Mouse (Mus musculus): ENCODE measurements around the gene Kcnip1. TPM values are rescaled to one million over a fixed set of nuclear protein-coding genes. Genes with fewer than 3 reads are reported as not detected.

The Kcnip1 gene
- polyA plus RNA-seq, 1 experiment from 2014 or later: 3.9 TPM

DNA sequence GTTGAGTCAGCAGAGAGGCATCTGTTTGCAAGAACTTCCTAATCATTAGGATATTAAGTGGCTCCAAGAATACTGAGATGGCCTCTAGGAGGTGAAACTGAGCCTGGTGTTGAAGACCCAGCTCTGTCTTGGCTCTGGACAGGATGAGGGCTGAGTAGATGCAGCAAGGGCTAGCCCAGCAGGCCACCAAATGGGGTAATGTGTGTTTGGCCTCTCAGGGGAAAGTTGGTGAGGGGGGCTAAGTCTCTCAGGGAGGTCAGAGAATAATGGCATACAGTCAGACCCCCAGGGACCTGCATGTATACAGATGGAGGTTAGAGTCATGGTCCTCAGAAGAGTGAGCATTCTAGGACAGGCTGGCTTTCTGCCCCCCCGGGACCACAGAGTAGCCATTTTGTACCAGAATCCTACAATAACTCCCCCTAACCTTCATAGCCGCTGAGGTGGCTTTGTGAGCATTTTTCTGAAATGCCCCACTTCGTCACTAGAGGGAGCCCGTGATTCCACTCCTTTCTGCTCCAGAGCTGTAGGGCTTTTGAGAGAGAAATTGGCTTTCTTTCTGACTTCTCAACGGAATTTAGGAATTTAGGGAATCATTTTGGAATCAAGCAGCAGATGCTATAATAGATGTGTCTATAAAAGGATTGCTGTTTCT is 9.1 kb upstream of the Kcnip1 start:
- H3K36me3 ChIP-seq (ENCODE audit: control insufficient read depth, insufficient read depth, low read length): no peaks in the 10 kb centered on the region
- H3K27me3 ChIP-seq (ENCODE audit: control insufficient read depth, insufficient read depth, low read length): no peaks in the 10 kb centered on the region
- no peak for TF ChIP-seq EP300 (optimal IDR thresholded peaks at IDR 0.05)
- TF ChIP-seq CTCF (IDR thresholded peaks at IDR 0.05; ENCODE audit: low read depth): peak; percentile 81
- no peaks in the 10 kb centered on the region for H3K4me1 ChIP-seq (replicated peaks; ENCODE audit: control insufficient read depth, insufficient read depth)
- H3K9me3 ChIP-seq (ENCODE audit: control insufficient read depth, low read length): no peaks in the 10 kb centered on the region
- ATAC-seq (ENCODE audit: low FRiP score, low TSS enrichment): no peak
- H3K27ac ChIP-seq (replicated peaks): no peak overlapping the region
- WGBS: 8% methylated on average over 5 of the region's 5 CpGs
- no peak overlapping the region for H3K4me3 ChIP-seq (ENCODE audit: low read depth, low read length)
- no peak overlapping the region for H3K4me2 ChIP-seq (replicated peaks; ENCODE audit: low read depth)
- peak; percentile 41 for DNase-seq (ENCODE audit: low spot score)
- H3K9ac ChIP-seq (ENCODE audit: low read length): no peak overlapping the region

- Histone ChIP-seq H3K4me1 (replicated peaks; ENCODE audit: control insufficient read depth, insufficient read depth) (no peaks in the 10 kb centered on the region), H3K4me2 (replicated peaks; ENCODE audit: low read depth) (no peak overlapping the region), H3K27ac (replicated peaks) (no peak overlapping the region), H3K9ac (ENCODE audit: low read length) (no peak overlapping the region), H3K36me3 (ENCODE audit: control insufficient read depth, insufficient read depth, low read length) (no peaks in the 10 kb centered on the region), H3K27me3 (ENCODE audit: control insufficient read depth, insufficient read depth, low read length) (no peaks in the 10 kb centered on the region), H3K4me3 (ENCODE audit: low read depth, low read length) (no peak overlapping the region), H3K9me3 (ENCODE audit: control insufficient read depth, low read length) (no peaks in the 10 kb centered on the region)
- 79% methylated on average over 3 of the region's 3 CpGs for WGBS
- no peak for TF ChIP-seq CTCF (IDR thresholded peaks at IDR 0.05; ENCODE audit: low read depth)
- no peak for TF ChIP-seq EP300 (optimal IDR thresholded peaks at IDR 0.05)
- ATAC-seq (ENCODE audit: low FRiP score, low TSS enrichment): no peak
- no peak for DNase-seq (ENCODE audit: low spot score)
Measured at GRCm38 (mm10) chr11:34000416-34000815, 7.5 kb upstream of the Kcnip1 start.

GRCm38 (mm10) chr11:33998244-33998643 is 5.3 kb upstream of the Kcnip1 start:
- ATAC-seq (ENCODE audit: low FRiP score, low TSS enrichment) (no peak), DNase-seq (ENCODE audit: low spot score) (no peak)
- Histone ChIP-seq H3K9ac (ENCODE audit: low read length) (no peak overlapping the region), H3K4me2 (replicated peaks; ENCODE audit: low read depth) (no peak overlapping the region), H3K9me3 (ENCODE audit: control insufficient read depth, low read length) (no peaks in the 10 kb centered on the region), H3K27ac (replicated peaks) (no peak overlapping the region), H3K4me3 (ENCODE audit: low read depth, low read length) (no peak overlapping the region), H3K4me1 (replicated peaks; ENCODE audit: control insufficient read depth, insufficient read depth) (no peaks in the 10 kb centered on the region), H3K27me3 (ENCODE audit: control insufficient read depth, insufficient read depth, low read length) (no peaks in the 10 kb centered on the region), H3K36me3 (ENCODE audit: control insufficient read depth, insufficient read depth, low read length) (no peaks in the 10 kb centered on the region)
- WGBS: 72% methylated on average over 10 of the region's 10 CpGs
- TF ChIP-seq CTCF (IDR thresholded peaks at IDR 0.05; ENCODE audit: low read depth): no peak
- no peak for TF ChIP-seq EP300 (optimal IDR thresholded peaks at IDR 0.05)

GRCm38 (mm10) chr11:33993496-33993895 is 544 bp upstream of the Kcnip1 start:
- no peak overlapping the region for H3K27ac ChIP-seq (replicated peaks)
- H3K27me3 ChIP-seq (ENCODE audit: control insufficient read depth, insufficient read depth, low read length): no peaks in the 10 kb centered on the region
- H3K9ac ChIP-seq (ENCODE audit: low read length): peak overlapping the region; percentile 31; the same call in 1 of the 2 replicates
- no peak overlapping the region for H3K4me3 ChIP-seq (ENCODE audit: low read depth, low read length)
- TF ChIP-seq EP300 (optimal IDR thresholded peaks at IDR 0.05) (no peak), CTCF (IDR thresholded peaks at IDR 0.05; ENCODE audit: low read depth) (peak; percentile 62)
- H3K9me3 ChIP-seq (ENCODE audit: control insufficient read depth, low read length): no peaks in the 10 kb centered on the region
- ATAC-seq (ENCODE audit: low FRiP score, low TSS enrichment) (no peak), DNase-seq (ENCODE audit: low spot score) (no peak)
- WGBS: 43% methylated on average over 5 of the region's 5 CpGs
- no peaks in the 10 kb centered on the region for H3K4me1 ChIP-seq (replicated peaks; ENCODE audit: control insufficient read depth, insufficient read depth)
- no peaks in the 10 kb centered on the region for H3K36me3 ChIP-seq (ENCODE audit: control insufficient read depth, insufficient read depth, low read length)
- peak overlapping the region; percentile 45; the same call in 1 of the 2 replicates for H3K4me2 ChIP-seq (replicated peaks; ENCODE audit: low read depth)

- no peak overlapping the region for H3K9ac ChIP-seq (ENCODE audit: low read length)
- no peak overlapping the region for H3K4me2 ChIP-seq (replicated peaks; ENCODE audit: low read depth)
- H3K9me3 ChIP-seq (ENCODE audit: control insufficient read depth, low read length): no peaks in the 10 kb centered on the region
- H3K27me3 ChIP-seq (ENCODE audit: control insufficient read depth, insufficient read depth, low read length): no peaks in the 10 kb centered on the region
- no peak for TF ChIP-seq CTCF (IDR thresholded peaks at IDR 0.05; ENCODE audit: low read depth)
- H3K27ac ChIP-seq (replicated peaks): no peak overlapping the region
- H3K4me3 ChIP-seq (ENCODE audit: low read depth, low read length): no peak overlapping the region
- 41% methylated on average over 5 of the region's 5 CpGs for WGBS
- no peaks in the 10 kb centered on the region for H3K36me3 ChIP-seq (ENCODE audit: control insufficient read depth, insufficient read depth, low read length)
- ATAC-seq (ENCODE audit: low FRiP score, low TSS enrichment): no peak
- H3K4me1 ChIP-seq (replicated peaks; ENCODE audit: control insufficient read depth, insufficient read depth): no peaks in the 10 kb centered on the region
- DNase-seq (ENCODE audit: low spot score): no peak
Measured at GRCm38 (mm10) chr11:33990002-33990401, 3.0 kb downstream of the Kcnip1 start.

DNA sequence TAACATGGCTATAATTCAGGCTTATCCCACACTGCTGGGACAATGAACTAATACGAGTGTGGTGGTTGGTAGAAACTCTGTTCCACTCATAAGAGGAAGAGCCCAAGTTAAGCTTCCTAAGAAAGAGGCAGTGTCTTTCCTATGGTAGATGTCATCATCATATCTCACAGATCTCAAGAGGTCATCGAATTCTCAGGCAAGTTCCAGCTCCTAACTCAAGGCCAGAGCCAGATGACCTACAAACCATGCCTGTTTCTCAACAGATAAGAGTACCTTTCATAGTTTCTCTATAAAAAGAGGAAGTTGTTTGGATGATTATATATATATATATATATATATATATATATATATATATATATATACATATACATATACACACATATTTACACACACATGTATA is 6.4 kb downstream of the Kcnip1 start:
- DNase-seq (ENCODE audit: low spot score) (no peak), ATAC-seq (ENCODE audit: low FRiP score, low TSS enrichment) (no peak)
- Histone ChIP-seq H3K9me3 (ENCODE audit: control insufficient read depth, low read length) (no peaks in the 10 kb centered on the region), H3K4me2 (replicated peaks; ENCODE audit: low read depth) (no peak overlapping the region), H3K4me1 (replicated peaks; ENCODE audit: control insufficient read depth, insufficient read depth) (no peaks in the 10 kb centered on the region), H3K36me3 (ENCODE audit: control insufficient read depth, insufficient read depth, low read length) (no peaks in the 10 kb centered on the region), H3K27me3 (ENCODE audit: control insufficient read depth, insufficient read depth, low read length) (no peaks in the 10 kb centered on the region), H3K9ac (ENCODE audit: low read length) (no peak overlapping the region), H3K4me3 (ENCODE audit: low read depth, low read length) (no peak overlapping the region), H3K27ac (replicated peaks) (no peak overlapping the region)
- 93% methylated on average over 2 of the region's 2 CpGs for WGBS
- TF ChIP-seq CTCF (IDR thresholded peaks at IDR 0.05; ENCODE audit: low read depth): no peak
- no peak for TF ChIP-seq EP300 (optimal IDR thresholded peaks at IDR 0.05)

Data from stomach, postnatal 0 days (tissue).